Mouse (Mus musculus) testis, adult 10 weeks (tissue): Measurements from ENCODE around the gene Arrb2. TPM values are rescaled to one million over a fixed set of nuclear protein-coding genes. Genes with fewer than 3 reads are reported as not detected.

Experiments
- polyA plus RNA-seq: library from polyadenylated mRNA; stranded (reverse); fragments of 350-450 nt; fragmentation: Illumina TruSeq; extraction: RNeasy Lipid Tissue Mini Kit (QIAGEN cat#74804); gene quantifications from one replicate; pipeline ENCODE4 v1.2.3, GENCODE M21; 2014; ENCODE audit warnings: low read depth, low replicate concordance

Arrb2 gene
- polyA plus RNA-seq, result 0.35 TPM

GRCm38 (mm10) chr11:70432048-70432894 lies at the start of gene Arrb2:
Gene Arrb2 (plus strand): TSS chr11:70432635.

GRCm38 (mm10) chr11:70409594-70410296 lies 22.7 kb upstream of the Arrb2 start, which contains the start of gene Pelp1:
Gene Pelp1 (minus strand): TSS chr11:70410031.

GRCm38 (mm10) chr11:70451797-70452498 lies 19.5 kb downstream of the Arrb2 start, which contains the start of gene Med11:
Gene Med11 (plus strand): TSS chr11:70451919.

GRCm38 (mm10) chr11:70458688-70459600 lies 26.5 kb downstream of the Arrb2 start, which contains the start of gene Zmynd15:
Gene Zmynd15 (plus strand): TSS chr11:70459433.

GRCm38 (mm10) chr11:70459601-70460101 lies 27.2 kb downstream of the Arrb2 start, which contains the start of gene Cxcl16:
Gene Cxcl16 (minus strand): TSS chr11:70459984.

Other genes with a start within 250 kb of the Arrb2 start
- gene Slc16a11, start 219.9 kb upstream of the Arrb2 start, polyA plus RNA-seq, result not detected
- gene Slc16a13, start 211.6 kb upstream of the Arrb2 start, polyA plus RNA-seq, result 0.62 TPM
- gene Bcl6b, start 202.8 kb upstream of the Arrb2 start, polyA plus RNA-seq, result 1.7 TPM
- 2.5 TPM for gene 0610010K14Rik, start 194.7 kb upstream of the Arrb2 start, polyA plus RNA-seq
- gene Gm21988, start 192.8 kb upstream of the Arrb2 start, polyA plus RNA-seq, result 0.46 TPM
- 13.8 TPM for gene Rnasek, start 192.8 kb upstream of the Arrb2 start, polyA plus RNA-seq
- 3.0 TPM for gene Alox12, start 177.3 kb upstream of the Arrb2 start, polyA plus RNA-seq
- gene Alox12e, start 110.0 kb upstream of the Arrb2 start, polyA plus RNA-seq, result not detected
- gene Alox15, start 80.6 kb upstream of the Arrb2 start, polyA plus RNA-seq, result 0.41 TPM
- 11.9 TPM for gene Pelp1, start 22.6 kb upstream of the Arrb2 start, polyA plus RNA-seq
- gene Med11, start 19.3 kb downstream of the Arrb2 start, polyA plus RNA-seq, result 4.8 TPM
- gene Zmynd15, start 26.8 kb downstream of the Arrb2 start, polyA plus RNA-seq, result 18.1 TPM
- gene Cxcl16, start 27.3 kb downstream of the Arrb2 start, polyA plus RNA-seq, result 2.3 TPM
- 0.35 TPM for gene Tm4sf5, start 72.6 kb downstream of the Arrb2 start, polyA plus RNA-seq
- not detected for gene Vmo1, start 82.0 kb downstream of the Arrb2 start, polyA plus RNA-seq
- gene Gltpd2, start 86.6 kb downstream of the Arrb2 start, polyA plus RNA-seq, result not detected
- gene Psmb6, start 92.7 kb downstream of the Arrb2 start, polyA plus RNA-seq, result 20.1 TPM
- not detected for gene Gm40193, start 100.3 kb downstream of the Arrb2 start, polyA plus RNA-seq
- 0.11 TPM for gene Pld2, start 107.4 kb downstream of the Arrb2 start, polyA plus RNA-seq
- 1.7 TPM for gene Mink1, start 130.2 kb downstream of the Arrb2 start, polyA plus RNA-seq
- 5.3 TPM for gene 4930544D05Rik, start 183.2 kb downstream of the Arrb2 start, polyA plus RNA-seq
- 5.3 TPM for gene Chrne, start 186.6 kb downstream of the Arrb2 start, polyA plus RNA-seq
- not detected for gene Gp1ba, start 206.5 kb downstream of the Arrb2 start, polyA plus RNA-seq
- gene Rnf167, start 214.6 kb downstream of the Arrb2 start, polyA plus RNA-seq, result 35.2 TPM
- gene Slc25a11, start 214.8 kb downstream of the Arrb2 start, polyA plus RNA-seq, result 6.2 TPM
- gene Pfn1, start 222.0 kb downstream of the Arrb2 start, polyA plus RNA-seq, result 33.1 TPM
- gene Eno3, start 224.6 kb downstream of the Arrb2 start, polyA plus RNA-seq, result 12.7 TPM
- gene Spag7, start 236.8 kb downstream of the Arrb2 start, polyA plus RNA-seq, result 22.5 TPM